Mouse (Mus musculus) embryonic fibroblast, embryonic 13.5 days (primary cell): ENCODE results near the gene Adamtsl1.

Experiments used
- CTCF ChIP-seq: IDR thresholded peaks from 2 replicates; pipeline ENCODE4 v1.5.1; 2011; ENCODE audit warnings: mild to moderate bottlenecking, control low read depth, low read length, moderate library complexity, borderline replicate concordance; ENCODE audit not compliant: insufficient read depth
- POLR2A ChIP-seq: IDR thresholded peaks from 2 replicates; pipeline ENCODE4 v1.6.1; 2011; ENCODE audit warnings: low read depth, mild to moderate bottlenecking, control low read depth, low read length, moderate library complexity

DNA sequence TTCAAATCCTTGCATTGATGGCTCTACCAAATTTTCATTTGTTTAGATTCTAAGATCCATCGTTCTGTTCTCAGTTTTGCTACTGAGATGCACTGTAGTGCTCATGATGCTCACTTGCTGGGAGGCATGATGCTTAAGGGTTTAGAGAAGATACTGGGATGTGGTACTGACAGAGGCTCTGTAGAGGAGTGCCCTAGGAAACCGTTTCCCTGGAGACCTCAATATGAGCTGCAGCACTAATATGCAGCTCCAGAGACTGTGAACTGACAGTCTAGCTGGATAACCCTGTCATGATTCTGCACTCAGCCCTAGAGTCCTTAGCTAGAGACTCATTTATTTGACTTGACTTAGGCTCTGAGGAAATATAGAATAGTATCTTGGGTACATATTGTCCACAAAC is 756.1 kb downstream of the Adamtsl1 start:
- TF ChIP-seq CTCF (no peak), POLR2A (no peak)
